Mouse (Mus musculus) fat pad, adult 2 months (tissue): ENCODE measurements around the gene Gm28051.

Experiments used
- DNase-seq: peaks from one replicate; pipeline ENCODE4 v3.0.0-alpha.2; 2011; ENCODE audit warnings: low read depth, low spot score; ENCODE audit errors: extremely low read depth

Gene Gm28051

GRCm38 (mm10) chr12:102709896-102710295, 47.7 kb downstream of the Gm28051 start:
- no peak for DNase-seq

GRCm38 (mm10) chr12:102708220-102708619, 49.3 kb downstream of the Gm28051 start:
- DNase-seq = no peak

- no peak for DNase-seq
Observed at GRCm38 (mm10) chr12:102706833-102707463, 50.6 kb downstream of the Gm28051 start.

- DNase-seq = no peak
Observed at GRCm38 (mm10) chr12:102705906-102706640, 51.5 kb downstream of the Gm28051 start.

GRCm38 (mm10) chr12:102705216-102705871, 52.2 kb downstream of the Gm28051 start:
- DNase-seq = no peak

GRCm38 (mm10) chr12:102704457-102705198, 52.9 kb downstream of the Gm28051 start, which contains the start of gene Itpk1:
TSS of gene Itpk1 (minus strand) at chr12:102704930.
- DNase-seq = no peak

GRCm38 (mm10) chr12:102703921-102704408, 53.6 kb downstream of the Gm28051 start:
- no peak for DNase-seq

GRCm38 (mm10) chr12:102703441-102703840, 54.1 kb downstream of the Gm28051 start:
- no peak for DNase-seq

- no peak for DNase-seq
Observed at GRCm38 (mm10) chr12:102703111-102703412, 54.5 kb downstream of the Gm28051 start.

- no peak for DNase-seq
Observed at GRCm38 (mm10) chr12:102702356-102703110, 55.0 kb downstream of the Gm28051 start.

- no peak for DNase-seq
Observed at GRCm38 (mm10) chr12:102701691-102702207, 55.8 kb downstream of the Gm28051 start.

- no peak for DNase-seq
Observed at GRCm38 (mm10) chr12:102700453-102700852, 57.1 kb downstream of the Gm28051 start.

- no peak for DNase-seq
Observed at GRCm38 (mm10) chr12:102699156-102699555, 58.4 kb downstream of the Gm28051 start.

GRCm38 (mm10) chr12:102698089-102698684, 59.4 kb downstream of the Gm28051 start:
- no peak for DNase-seq

GRCm38 (mm10) chr12:102697381-102697780, 60.2 kb downstream of the Gm28051 start:
- no peak for DNase-seq

- no peak for DNase-seq
Observed at GRCm38 (mm10) chr12:102696635-102697354, 60.8 kb downstream of the Gm28051 start.

GRCm38 (mm10) chr12:102695369-102696239, 62.0 kb downstream of the Gm28051 start:
- no peak for DNase-seq

- DNase-seq = no peak
Observed at GRCm38 (mm10) chr12:102691761-102692160, 65.8 kb downstream of the Gm28051 start.
